Mouse (Mus musculus) sigmoid colon, adult 10 weeks (tissue): ENCODE measurements around the gene Anxa8. TPM values are rescaled to one million over a fixed set of nuclear protein-coding genes. Genes with fewer than 3 reads are reported as not detected.

Experiments
- polyA plus RNA-seq: library from polyadenylated mRNA; stranded (reverse); fragments of 350-450 nt; fragmentation: Illumina TruSeq; extraction: RNeasy Lipid Tissue Mini Kit (QIAGEN cat#74804); gene quantifications from one replicate; pipeline ENCODE4 v1.2.3, GENCODE M21; 2014; ENCODE audit warnings: low read depth, low replicate concordance

Anxa8 gene
- 17.8 TPM for polyA plus RNA-seq

GRCm38 (mm10) chr14:34085731-34086130 is at the start of gene Anxa8:
Gene Anxa8, plus strand, starts transcription at chr14:34085981.

GRCm38 (mm10) chr14:34052516-34052915 is 33.3 kb upstream of the Anxa8 start, which contains the start of gene Antxrl:
Gene Antxrl, plus strand, starts transcription at chr14:34052707.

GRCm38 (mm10) chr14:34102601-34103000 is 16.8 kb downstream of the Anxa8 start, which contains the start of gene A630023A22Rik:
Gene A630023A22Rik, minus strand, starts transcription at chr14:34102754.

Other genes starting within 250 kb of the Anxa8 start
- gene Gdf10, start 162.4 kb upstream of the Anxa8 start, polyA plus RNA-seq = 3.1 TPM
- not detected for gene Gdf2, start 144.9 kb upstream of the Anxa8 start, polyA plus RNA-seq
- gene Rbp3, start 132.0 kb upstream of the Anxa8 start, polyA plus RNA-seq = not detected
- gene Zfp488, start 107.2 kb upstream of the Anxa8 start, polyA plus RNA-seq = 0.09 TPM
- 0.28 TPM for gene Gm30083, start 70.8 kb upstream of the Anxa8 start, polyA plus RNA-seq
- not detected for gene Gm5460, start 69.2 kb upstream of the Anxa8 start, polyA plus RNA-seq
- gene Antxrl, start 33.3 kb upstream of the Anxa8 start, polyA plus RNA-seq = not detected
- gene A630023A22Rik, start 16.8 kb downstream of the Anxa8 start, polyA plus RNA-seq = 0.60 TPM
- 7.3 TPM for gene Npy4r, start 66.5 kb downstream of the Anxa8 start, polyA plus RNA-seq
- 0.16 TPM for gene Gprin2, start 115.7 kb downstream of the Anxa8 start, polyA plus RNA-seq
- 0.60 TPM for gene Syt15, start 133.6 kb downstream of the Anxa8 start, polyA plus RNA-seq
- 12.7 TPM for gene Shld2, start 224.5 kb downstream of the Anxa8 start, polyA plus RNA-seq
- gene Glud1, start 224.7 kb downstream of the Anxa8 start, polyA plus RNA-seq = 189 TPM